Mouse (Mus musculus) liver, embryonic 14.5 days (tissue): Measurements from ENCODE around the gene Cd28.

ENCODE experiments used
- CTCF ChIP-seq: IDR thresholded peaks from 2 replicates; pipeline ENCODE4 v1.5.1; 2016; ENCODE audit warnings: antibody characterized with exemption, low read depth, control low read depth
- EP300 ChIP-seq: IDR thresholded peaks from 2 replicates; pipeline ENCODE4 v1.6.1; 2016; ENCODE audit warnings: antibody characterized with exemption, low read depth

DNA sequence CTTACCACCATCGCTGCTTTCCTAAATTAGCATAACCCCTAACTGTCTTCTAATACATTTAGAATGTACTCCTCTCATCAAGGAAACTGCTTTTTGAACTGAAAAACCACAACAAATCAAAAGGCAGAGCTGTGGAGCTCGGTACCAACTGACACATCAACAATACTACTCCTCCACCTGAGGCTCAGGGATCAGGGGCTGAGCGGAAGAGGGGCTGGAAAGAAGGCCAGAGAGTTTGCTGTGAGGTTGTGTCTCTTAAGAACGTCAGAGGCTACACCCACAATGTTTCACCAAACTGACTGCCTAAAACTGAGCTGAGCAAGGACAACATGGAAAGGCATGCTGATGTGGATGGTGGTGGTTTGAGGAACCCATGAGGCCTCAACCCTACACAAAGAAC, 65.1 kb downstream of the Cd28 start:
- TF ChIP-seq CTCF (no peak), EP300 (no peak)
